Mouse (Mus musculus): ENCODE results near the gene Mmrn2. TPM values are rescaled to one million over a fixed set of nuclear protein-coding genes. Genes with fewer than 3 reads are reported as not detected.

Mmrn2 gene
- total and polyA plus RNA-seq, 3 experiments: 0.03 to 0.08 TPM; not detected in 1

GRCm38 (mm10) chr14:34398901-34399300 lies 23.6 kb downstream of the Mmrn2 start:
- no peaks in the 10 kb centered on the region for H3K36me3 ChIP-seq (ENCODE audit: control insufficient read depth in 1 of 2, insufficient read depth in 2 of 2, low read length in 2 of 2)
- no peak overlapping the region for H3K27ac ChIP-seq (ENCODE audit: control insufficient read depth, low read depth, low read length)
- no peak for DNase-seq (ENCODE audit: low read depth, low spot score)
- no peaks in the 10 kb centered on the region for H3K4me1 ChIP-seq (ENCODE audit: control insufficient read depth in 1 of 2, insufficient read depth in 2 of 2, low read length in 2 of 2)
- H3K79me2 ChIP-seq (ENCODE audit: control insufficient read depth, insufficient read depth, low read length, poor library complexity): no peaks in the 10 kb centered on the region
- no peak overlapping the region for H3K9ac ChIP-seq (ENCODE audit: control insufficient read depth, low read depth, low read length, poor library complexity, severe bottlenecking)
- H3K27me3 ChIP-seq (ENCODE audit: control insufficient read depth in 1 of 2, insufficient read depth in 2 of 2, low read length in 2 of 2): no peaks in the 10 kb centered on the region
- TF ChIP-seq POLR2AphosphoS5 (IDR thresholded peaks at IDR 0.05; ENCODE audit: borderline replicate concordance, low read depth, low read length) (no peak), RAD21 (IDR thresholded peaks at IDR 0.05; ENCODE audit: low read depth, low read length) (no peak), SMC3 (IDR thresholded peaks at IDR 0.05; ENCODE audit: low read depth, low read length) (no peak), MEF2A (IDR thresholded peaks at IDR 0.05; ENCODE audit: extremely low read depth, insufficient replicate concordance, low read depth, low read length, poor library complexity, severe bottlenecking) (no peak), GABPA (IDR thresholded peaks at IDR 0.05; ENCODE audit: low read depth, low read length) (no peak), CHD2 (IDR thresholded peaks at IDR 0.05; ENCODE audit: low read length) (no peak), CTCF (IDR thresholded peaks at IDR 0.05 in 2 of 3, conservative IDR thresholded peaks at IDR 0.05 in 1 of 3; ENCODE audit: control insufficient read depth in 1 of 3, insufficient read depth in 1 of 3, low read depth in 2 of 3, low read length in 3 of 3, poor library complexity in 1 of 3, severe bottlenecking in 1 of 3) (no peak)
- H3K4me3 ChIP-seq (ENCODE audit: control insufficient read depth in 1 of 2, insufficient read depth in 1 of 2, low read depth in 2 of 2, low read length in 2 of 2): no peak overlapping the region
- H3K9me3 ChIP-seq (replicated peaks; ENCODE audit: insufficient read depth, low read length): no peaks in the 10 kb centered on the region

GRCm38 (mm10) chr14:34399301-34399700 lies 24.0 kb downstream of the Mmrn2 start:
- H3K4me3 ChIP-seq (ENCODE audit: control insufficient read depth in 1 of 2, insufficient read depth in 1 of 2, low read depth in 2 of 2, low read length in 2 of 2): no peak overlapping the region
- no peak overlapping the region for H3K9ac ChIP-seq (ENCODE audit: control insufficient read depth, low read depth, low read length, poor library complexity, severe bottlenecking)
- no peak overlapping the region for H3K27ac ChIP-seq (ENCODE audit: control insufficient read depth, low read depth, low read length)
- no peaks in the 10 kb centered on the region for H3K79me2 ChIP-seq (ENCODE audit: control insufficient read depth, insufficient read depth, low read length, poor library complexity)
- no peaks in the 10 kb centered on the region for H3K27me3 ChIP-seq (ENCODE audit: control insufficient read depth in 1 of 2, insufficient read depth in 2 of 2, low read length in 2 of 2)
- H3K36me3 ChIP-seq (ENCODE audit: control insufficient read depth in 1 of 2, insufficient read depth in 2 of 2, low read length in 2 of 2): no peaks in the 10 kb centered on the region
- no peaks in the 10 kb centered on the region for H3K4me1 ChIP-seq (ENCODE audit: control insufficient read depth in 1 of 2, insufficient read depth in 2 of 2, low read length in 2 of 2)
- no peak for DNase-seq (ENCODE audit: low read depth, low spot score)
- no peaks in the 10 kb centered on the region for H3K9me3 ChIP-seq (replicated peaks; ENCODE audit: insufficient read depth, low read length)
- TF ChIP-seq USF1 (IDR thresholded peaks at IDR 0.05; ENCODE audit: low read depth, low read length) (no peak), TAL1 (IDR thresholded peaks at IDR 0.05; ENCODE audit: low read length) (no peak), ZNF384 (IDR thresholded peaks at IDR 0.05; ENCODE audit: low read depth, low read length) (no peak), BHLHE40 (IDR thresholded peaks at IDR 0.05; ENCODE audit: borderline replicate concordance, low read depth, low read length) (no peak), MAX (IDR thresholded peaks at IDR 0.05; ENCODE audit: low read length) (no peak), ZMIZ1 (IDR thresholded peaks at IDR 0.05; ENCODE audit: low read depth, low read length) (no peak), SIN3A (IDR thresholded peaks at IDR 0.05; ENCODE audit: low read length) (no peak), ELF1 (IDR thresholded peaks at IDR 0.05; ENCODE audit: low read depth, low read length) (no peak), POLR2A (IDR thresholded peaks at IDR 0.05; ENCODE audit: control insufficient read depth in 1 of 2, insufficient read depth in 1 of 2, low read depth in 1 of 2, low read length in 2 of 2, poor library complexity in 1 of 2) (no peak), CHD2 (IDR thresholded peaks at IDR 0.05; ENCODE audit: low read length) (no peak), MXI1 (IDR thresholded peaks at IDR 0.05; ENCODE audit: low read depth, low read length) (no peak), CTCF (IDR thresholded peaks at IDR 0.05 in 2 of 3, conservative IDR thresholded peaks at IDR 0.05 in 1 of 3; ENCODE audit: control insufficient read depth in 1 of 3, insufficient read depth in 1 of 3, low read depth in 2 of 3, low read length in 3 of 3, poor library complexity in 1 of 3, severe bottlenecking in 1 of 3) (no peak), CHD1 (IDR thresholded peaks at IDR 0.05; ENCODE audit: low read depth, low read length) (no peak), MYB (IDR thresholded peaks at IDR 0.05; ENCODE audit: low read depth, low read length) (no peak), NELFE (IDR thresholded peaks at IDR 0.05; ENCODE audit: low read depth, low read length) (no peak), GABPA (IDR thresholded peaks at IDR 0.05; ENCODE audit: low read depth, low read length) (no peak), KAT2A (conservative IDR thresholded peaks at IDR 0.05; ENCODE audit: low read depth, low read length) (no peak), RAD21 (IDR thresholded peaks at IDR 0.05; ENCODE audit: low read depth, low read length) (no peak), HCFC1 (IDR thresholded peaks at IDR 0.05; ENCODE audit: low read depth, low read length) (no peak), NRF1 (IDR thresholded peaks at IDR 0.05; ENCODE audit: insufficient read depth, low read depth, low read length, poor library complexity, severe bottlenecking) (no peak)
